ENCODE assay signal across 8 mouse cellular contexts in genomic region chr6:34710848-34711247, GRCm38 (mm10).
DNase-seq lines count a peak whose midpoint lies in the region; ATAC-seq and TF ChIP-seq lines count a peak whose summit lies in the region.

No protein-coding gene starts in this region.

- peak overlapping the region; percentile 48; the same call in 1 of the 2 replicates for H3K4me3 ChIP-seq in forebrain, embryonic 14.5 days (ENCODE audit: low read depth, low read length)
- peak overlapping the region; percentile 28 to 38 for H3K4me3 ChIP-seq in liver, embryonic 14.5 days (ENCODE audit: insufficient read depth in 1 of 2, low read depth in 2 of 2, low read length in 2 of 2)
- no peak overlapping the region for H3K4me3 ChIP-seq in thymus, adult 2 months (ENCODE audit: control insufficient read depth, insufficient read depth, low read length)

- no peak for TF ChIP-seq POLR2A in thymus, adult 2 months (IDR thresholded peaks at IDR 0.05; ENCODE audit: control insufficient read depth, extremely low read depth, insufficient read depth, low read length, poor library complexity)

- H3K36me3 ChIP-seq in forebrain, embryonic 14.5 days (ENCODE audit: control insufficient read depth, insufficient read depth, low read length), result no peaks in the 10 kb centered on the region
- no peaks in the 10 kb centered on the region for H3K36me3 ChIP-seq in liver, embryonic 14.5 days (replicated peaks; ENCODE audit: control insufficient read depth, insufficient read depth, low read depth)
- H3K36me3 ChIP-seq in thymus, adult 2 months (ENCODE audit: control insufficient read depth, insufficient read depth, low read length), result no peaks in the 10 kb centered on the region

- peak overlapping the region; percentile 70 for H3K4me2 ChIP-seq in forebrain, embryonic 14.5 days (ENCODE audit: low read length)
- H3K4me2 ChIP-seq in liver, embryonic 14.5 days (ENCODE audit: low read depth), result peak overlapping the region; percentile 43

- peak overlapping the region; percentile 26; the same call in 1 of the 2 replicates for H3K9ac ChIP-seq in forebrain, embryonic 14.5 days (ENCODE audit: low read length)
- H3K9ac ChIP-seq in liver, embryonic 14.5 days (replicated peaks), result no peak overlapping the region

- no peak overlapping the region for H3K27ac ChIP-seq in forebrain, embryonic 14.5 days (ENCODE audit: low read depth, low read length)
- H3K27ac ChIP-seq in liver, embryonic 14.5 days, result no peak overlapping the region
- no peak overlapping the region for H3K27ac ChIP-seq in thymus, adult 2 months (ENCODE audit: control insufficient read depth, insufficient read depth, low read length)

- H3K9me3 ChIP-seq in forebrain, embryonic 14.5 days (replicated peaks; ENCODE audit: control insufficient read depth, low read length), result no peaks in the 10 kb centered on the region
- H3K9me3 ChIP-seq in liver, embryonic 14.5 days (ENCODE audit: control insufficient read depth, low read length), result no peaks in the 10 kb centered on the region

- TF ChIP-seq EP300 in liver, embryonic 14.5 days (IDR thresholded peaks at IDR 0.05; ENCODE audit: low read depth), result no peak

- peaks cover 12% of the 10 kb centered on the region; the same call in 1 of the 2 replicates for H3K4me1 ChIP-seq in forebrain, embryonic 14.5 days (ENCODE audit: control insufficient read depth, insufficient read depth, low read length)
- peaks cover 0 to 20% of the 10 kb centered on the region in 2 experiments; a peak in 2 of 4 replicates for H3K4me1 ChIP-seq in liver, embryonic 14.5 days (replicated peaks; ENCODE audit: control insufficient read depth in 2 of 2, insufficient read depth in 2 of 2, low read length in 1 of 2)
- H3K4me1 ChIP-seq in thymus, adult 2 months (replicated peaks; ENCODE audit: control insufficient read depth, insufficient read depth, low read length), result no peaks in the 10 kb centered on the region

- ATAC-seq in forebrain, embryonic 14.5 days, result no peak
- no peak for ATAC-seq in liver, embryonic 14.5 days (ENCODE audit: insufficient read depth)

- 65% methylated on average over 5 of the region's 5 CpGs for WGBS in forebrain, embryonic 14.5 days
- 56% methylated on average over 5 of the region's 5 CpGs for WGBS in liver, embryonic 14.5 days (ENCODE audit: insufficient replicate concordance)
- 95% methylated on average over 5 of the region's 5 CpGs for WGBS in thymus, adult 2 months

- TF ChIP-seq CTCF in liver, embryonic 14.5 days (IDR thresholded peaks at IDR 0.05; ENCODE audit: low read depth), result no peak
- TF ChIP-seq CTCF in thymus, adult 2 months (IDR thresholded peaks at IDR 0.05; ENCODE audit: borderline replicate concordance, control insufficient read depth, extremely low read depth, insufficient read depth, low read length, poor library complexity), result no peak

- DNase-seq in embryo, embryonic 10 days (ENCODE audit: low spot score), result peak; percentile 15
- DNase-seq in embryo, embryonic 9.5 days (ENCODE audit: extremely low spot score), result no peak
- DNase-seq in ZHBTc4 (ENCODE audit: low read depth, low spot score), result peak; percentile 21
- DNase-seq in forebrain, embryonic 14.5 days (ENCODE audit: low spot score), result no peak
- DNase-seq in liver, embryonic 14.5 days (ENCODE audit: low read depth in 3 of 3, low spot score in 3 of 3), result no peak
- no peak for DNase-seq in left cerebral cortex, adult 11 months (ENCODE audit: low spot score)
- DNase-seq in thymus, adult 2 months, result no peak
- no peak for DNase-seq in thymus, postnatal 4 days

- H3K27me3 ChIP-seq in forebrain, embryonic 14.5 days (replicated peaks; ENCODE audit: control insufficient read depth, insufficient read depth, low read length), result no peaks in the 10 kb centered on the region
- H3K27me3 ChIP-seq in liver, embryonic 14.5 days (ENCODE audit: control insufficient read depth, insufficient read depth, low read length), result no peaks in the 10 kb centered on the region
- no peaks in the 10 kb centered on the region for H3K27me3 ChIP-seq in thymus, adult 2 months (ENCODE audit: control insufficient read depth, insufficient read depth, low read length)

Comparison
In these comparisons a context has a peak if more than half of its experiments do, and no peak if none do; other contexts are left out.
1. DNase-seq: peak in embryo, embryonic 10 days (single experiment) and ZHBTc4 (single experiment); none in embryo, embryonic 9.5 days (single experiment), forebrain, embryonic 14.5 days (single experiment), liver, embryonic 14.5 days (0 of 3), left cerebral cortex, adult 11 months (single experiment), thymus, adult 2 months (single experiment) and thymus, postnatal 4 days (single experiment).